Mouse (Mus musculus): ENCODE measurements around the gene Atp2a3.

DNA sequence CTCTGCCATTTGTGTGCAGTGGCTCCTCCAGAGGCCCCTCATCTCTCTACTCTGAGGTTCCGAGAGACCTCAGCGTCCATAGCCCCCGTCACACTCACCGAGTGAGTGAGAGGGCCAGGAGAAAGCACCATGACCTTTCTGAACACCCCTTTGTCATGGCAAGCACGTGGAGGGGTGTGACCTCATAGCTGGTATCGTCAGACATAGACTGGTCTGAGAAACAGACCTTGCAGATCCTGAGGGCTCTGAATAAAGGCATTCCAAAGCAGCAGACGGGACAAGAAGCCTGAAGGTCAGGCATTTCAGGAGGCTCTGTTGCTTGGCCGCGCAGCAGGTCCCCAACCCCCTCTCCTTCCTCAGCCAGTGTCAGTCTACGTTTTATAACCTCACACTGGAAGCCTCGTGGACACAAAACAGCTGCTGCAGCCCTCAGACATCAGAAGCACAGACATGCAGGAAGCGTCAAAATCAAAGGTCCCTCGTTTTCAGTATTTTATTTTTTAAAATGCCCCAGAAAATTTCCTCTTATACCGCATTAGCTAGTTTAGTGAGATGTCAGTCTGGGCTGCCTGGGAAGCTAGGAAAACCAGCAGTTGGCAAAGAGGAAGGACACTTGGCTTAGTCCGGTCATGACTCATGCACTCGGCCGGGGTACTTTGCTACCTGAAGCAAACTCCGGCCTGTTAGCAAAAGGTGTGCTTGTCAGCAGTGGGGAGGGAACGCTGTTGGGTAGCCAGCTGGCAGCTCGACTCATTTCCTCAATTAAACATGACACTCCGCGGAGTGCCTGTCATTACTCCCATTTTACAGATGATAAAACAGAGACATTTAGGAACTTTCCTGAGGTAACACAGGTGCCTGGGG is 9.6 kb upstream of the Atp2a3 start:
- TF ChIP-seq CTCF (IDR thresholded peaks at IDR 0.05; ENCODE audit: control insufficient read depth, insufficient read depth, insufficient read length), result no peak
- no peak for TF ChIP-seq MYOG (IDR thresholded peaks at IDR 0.05; ENCODE audit: control insufficient read depth, extremely low read depth, insufficient read length)
- no peak for TF ChIP-seq USF1 (IDR thresholded peaks at IDR 0.05; ENCODE audit: low read depth)
- no peak for TF ChIP-seq MAX (IDR thresholded peaks at IDR 0.05)
